In the genomic region with DNA sequence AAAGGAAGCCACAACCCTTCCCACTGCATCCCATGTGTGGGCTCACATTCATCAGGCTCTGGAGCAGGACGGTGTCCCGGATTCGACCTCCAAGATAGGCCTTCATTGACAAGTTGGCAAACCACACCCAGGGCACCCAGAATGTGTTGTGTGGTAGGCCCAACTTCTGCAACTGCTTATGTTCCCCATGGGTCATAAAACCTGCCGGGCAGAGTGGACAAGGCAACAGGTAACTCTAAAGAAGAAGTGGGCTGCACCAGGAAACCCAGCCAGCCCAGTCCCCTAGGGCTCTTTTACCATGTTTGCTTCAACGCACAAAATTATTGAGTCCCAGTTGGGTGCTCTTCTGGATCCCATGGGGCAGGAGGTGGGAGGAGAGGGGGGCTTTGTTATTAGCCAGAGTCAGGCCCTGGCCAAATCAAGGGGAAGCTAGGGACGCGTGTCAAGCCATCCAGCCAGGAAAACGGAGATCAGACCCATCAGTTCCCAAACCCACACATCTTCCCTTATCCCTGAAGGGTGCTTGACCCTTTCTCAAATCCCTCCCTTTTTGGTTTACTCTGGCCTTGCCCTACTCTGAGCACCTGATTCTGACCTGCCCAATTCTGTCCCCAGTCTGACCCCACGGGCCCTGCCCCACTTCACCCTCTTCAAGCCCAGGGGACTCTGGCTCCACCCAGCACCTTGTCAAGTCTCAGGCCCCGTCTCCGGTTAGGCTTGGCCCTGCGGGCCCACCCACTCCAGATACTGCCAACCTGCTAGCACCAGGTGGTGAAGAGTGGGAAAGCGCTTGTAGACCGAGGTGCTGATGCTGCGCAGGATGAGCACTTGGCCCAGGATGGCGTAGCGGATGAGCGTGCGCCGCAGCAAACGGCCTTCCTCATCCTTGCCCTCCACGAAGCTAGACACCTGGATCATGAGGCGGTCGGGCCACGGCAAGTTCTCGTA, we compare ENCODE assay signal across 7 mouse cellular contexts. TPM values are rescaled to one million over a fixed set of nuclear protein-coding genes. Genes with fewer than 3 reads are reported as not detected.
DNase-seq lines count a peak whose midpoint lies in the region; ATAC-seq and TF ChIP-seq lines count a peak whose summit lies in the region.

No protein-coding gene starts in this region.

- no peak for TF ChIP-seq CTCF in left cerebral cortex, adult 2 months (IDR thresholded peaks at IDR 0.05)

- ATAC-seq in forebrain, embryonic 12.5 days (ENCODE audit: low FRiP score) = peak; percentile 58
- ATAC-seq in neural tube, embryonic 15.5 days (ENCODE audit: low FRiP score) = peak; percentile 72

- peaks cover 9% of the 10 kb centered on the region; the same call in 1 of the 2 replicates for H3K27me3 ChIP-seq in forebrain, embryonic 12.5 days
- H3K27me3 ChIP-seq in limb, embryonic 10.5 days (ENCODE audit: low read depth, poor library complexity, severe bottlenecking) = no peaks in the 10 kb centered on the region
- no peaks in the 10 kb centered on the region for H3K27me3 ChIP-seq in neural tube, embryonic 15.5 days (replicated peaks)

- peak overlapping the region; percentile 50 for H3K9ac ChIP-seq in forebrain, embryonic 12.5 days
- H3K9ac ChIP-seq in neural tube, embryonic 15.5 days (replicated peaks) = peak overlapping the region; percentile 23; the same call in 1 of the 2 replicates

- intact Hi-C loops in left cerebral cortex, adult 2 months (cut with DNase I) = no loop called here
- intact Hi-C loops in left cerebral cortex, postnatal 10 days (cut with DNase I) = no loop called here

- H3K4me3 ChIP-seq in left cerebral cortex, adult 2 months = peak overlapping the region; percentile 30
- H3K4me3 ChIP-seq in forebrain, embryonic 12.5 days (replicated peaks) = peak overlapping the region; percentile 37
- H3K4me3 ChIP-seq in limb, embryonic 10.5 days = peak overlapping the region; percentile 48
- peak overlapping the region; percentile 31 for H3K4me3 ChIP-seq in neural tube, embryonic 15.5 days (replicated peaks)

- H3K4me1 ChIP-seq in forebrain, embryonic 12.5 days = peaks cover 8% of the 10 kb centered on the region; the same call in 1 of the 2 replicates
- peaks cover 22% of the 10 kb centered on the region for H3K4me1 ChIP-seq in limb, embryonic 10.5 days
- H3K4me1 ChIP-seq in neural tube, embryonic 15.5 days = peaks cover 10% of the 10 kb centered on the region

- WGBS in forebrain, embryonic 12.5 days = 44% methylated on average over 26 of the region's 26 CpGs
- 45% methylated on average over 26 of the region's 26 CpGs for WGBS in limb, embryonic 10.5 days
- WGBS in neural tube, embryonic 15.5 days = 50% methylated on average over 26 of the region's 26 CpGs

- no peaks in the 10 kb centered on the region for H3K36me3 ChIP-seq in forebrain, embryonic 12.5 days (replicated peaks)
- no peaks in the 10 kb centered on the region for H3K36me3 ChIP-seq in limb, embryonic 10.5 days
- no peaks in the 10 kb centered on the region for H3K36me3 ChIP-seq in neural tube, embryonic 15.5 days

- H3K27ac ChIP-seq in left cerebral cortex, adult 2 months = peak overlapping the region; percentile 48; the same call in 1 of the 2 replicates
- no peak overlapping the region for H3K27ac ChIP-seq in forebrain, embryonic 12.5 days
- H3K27ac ChIP-seq in limb, embryonic 10.5 days = peak overlapping the region; percentile 79
- 0 out of 2 replicates have a peak overlapping the region, but pooled peaks have one; percentile 33 for H3K27ac ChIP-seq in neural tube, embryonic 15.5 days (replicated peaks)

- peak overlapping the region; percentile 58 for H3K4me2 ChIP-seq in forebrain, embryonic 12.5 days
- peak overlapping the region; percentile 54 for H3K4me2 ChIP-seq in neural tube, embryonic 15.5 days

- no peak for DNase-seq in left cerebral cortex, adult 2 months (ENCODE audit: extremely low spot score in 1 of 2, low spot score in 2 of 2)
- DNase-seq in left cerebral cortex, postnatal 10 days (ENCODE audit: extremely low spot score in 1 of 2, low spot score in 2 of 2) = no peak
- DNase-seq in limb, embryonic 10.5 days (ENCODE audit: low spot score) = no peak
- no peak for DNase-seq in frontal cortex, adult 2 months (ENCODE audit: extremely low spot score in 1 of 2, low spot score in 1 of 2)
- DNase-seq in T-cell, adult 2 months (ENCODE audit: low spot score) = no peak

- H3K9me3 ChIP-seq in forebrain, embryonic 12.5 days = no peaks in the 10 kb centered on the region
- no peaks in the 10 kb centered on the region for H3K9me3 ChIP-seq in limb, embryonic 10.5 days (replicated peaks)
- H3K9me3 ChIP-seq in neural tube, embryonic 15.5 days (replicated peaks) = no peaks in the 10 kb centered on the region

RNA-seq across cellular contexts. Expression of gene Best1, which starts 9.1 kb away (rescaled TPM):
- total RNA-seq in left cerebral cortex, adult 2 months (2021) = under 1 TPM; 0.49 to 0.75 TPM
- 1 to 10 TPM; 1.2 to 1.8 TPM for total RNA-seq in left cerebral cortex, postnatal 10 days (2021)
- polyA plus RNA-seq in forebrain, embryonic 12.5 days (2016; fragmentation: Nextera tagmentation; extraction: Ambion mirVana) = 1.1 and 1.4 TPM in 2 replicates
- polyA plus RNA-seq in limb, embryonic 10.5 days (2016; fragmentation: Nextera tagmentation; extraction: Ambion mirVana) = 2.3 TPM in 2 replicates
- 2.1 and 2.3 TPM in 2 replicates for polyA plus RNA-seq in neural tube, embryonic 15.5 days (2015; fragmentation: Nextera tagmentation; extraction: Ambion mirVana)
- 0.59 and 0.74 TPM in 2 replicates for polyA plus RNA-seq in frontal cortex, adult 2 months (2012; rRNA removed)

RNA-seq across cellular contexts. Expression of gene Rab3il1, which starts 9.2 kb away (rescaled TPM):
- 1 to 10 TPM; 9.4 TPM for total RNA-seq in left cerebral cortex, adult 2 months (2021)
- total RNA-seq in left cerebral cortex, postnatal 10 days (2021) = 10 to 100 TPM in 1 of 2 experiments, 1 to 10 TPM in 1; 9.7 to 10.9 TPM
- 19.0 and 22.7 TPM in 2 replicates for polyA plus RNA-seq in forebrain, embryonic 12.5 days (2016; fragmentation: Nextera tagmentation; extraction: Ambion mirVana)
- 39.2 and 41.5 TPM in 2 replicates for polyA plus RNA-seq in limb, embryonic 10.5 days (2016; fragmentation: Nextera tagmentation; extraction: Ambion mirVana)
- polyA plus RNA-seq in neural tube, embryonic 15.5 days (2015; fragmentation: Nextera tagmentation; extraction: Ambion mirVana) = 21.4 and 22.5 TPM in 2 replicates
- polyA plus RNA-seq in frontal cortex, adult 2 months (2012; rRNA removed) = 11.3 and 13.6 TPM in 2 replicates

RNA-seq across cellular contexts. Expression of gene Fth1, which starts 11.9 kb away (rescaled TPM):
- total RNA-seq in left cerebral cortex, adult 2 months (2021) = 1,000 to 10,000 TPM; 2,213 to 2,341 TPM
- 1,000 to 10,000 TPM; 1,579 to 1,597 TPM for total RNA-seq in left cerebral cortex, postnatal 10 days (2021)
- polyA plus RNA-seq in forebrain, embryonic 12.5 days (2016; fragmentation: Nextera tagmentation; extraction: Ambion mirVana) = 1,239 and 1,358 TPM in 2 replicates
- 1,175 and 1,229 TPM in 2 replicates for polyA plus RNA-seq in limb, embryonic 10.5 days (2016; fragmentation: Nextera tagmentation; extraction: Ambion mirVana)
- 1,798 and 1,858 TPM in 2 replicates for polyA plus RNA-seq in neural tube, embryonic 15.5 days (2015; fragmentation: Nextera tagmentation; extraction: Ambion mirVana)
- 3,721 and 5,002 TPM in 2 replicates for polyA plus RNA-seq in frontal cortex, adult 2 months (2012; rRNA removed)

RNA-seq across cellular contexts. Expression of gene Fads3, which starts 49.1 kb away (rescaled TPM):
- 10 to 100 TPM; 26.6 to 28.1 TPM for total RNA-seq in left cerebral cortex, adult 2 months (2021)
- total RNA-seq in left cerebral cortex, postnatal 10 days (2021) = 10 to 100 TPM; 49.0 to 49.5 TPM
- 5.6 and 7.4 TPM in 2 replicates for polyA plus RNA-seq in forebrain, embryonic 12.5 days (2016; fragmentation: Nextera tagmentation; extraction: Ambion mirVana)
- polyA plus RNA-seq in limb, embryonic 10.5 days (2016; fragmentation: Nextera tagmentation; extraction: Ambion mirVana) = 2.4 and 3.2 TPM in 2 replicates
- 30.3 and 32.3 TPM in 2 replicates for polyA plus RNA-seq in neural tube, embryonic 15.5 days (2015; fragmentation: Nextera tagmentation; extraction: Ambion mirVana)
- 26.5 and 28.4 TPM in 2 replicates for polyA plus RNA-seq in frontal cortex, adult 2 months (2012; rRNA removed)
